Mouse (Mus musculus) c-Kit-negative CD71-positive TER-119-positive erythroid progenitor cells, embryonic 14.5 days (primary cell): ENCODE results near the gene Gm17387.

Source experiments
- DNase-seq: peaks from one replicate; pipeline ENCODE4 v3.0.0-alpha.2; 2013; ENCODE audit warnings: low read depth, low spot score

Gm17387 gene

GRCm38 (mm10) chr7:141047581-141048225 is 18.8 kb downstream of the Gm17387 start:
- DNase-seq, result no peak

GRCm38 (mm10) chr7:141048226-141049218 is 19.6 kb downstream of the Gm17387 start:
- peak; percentile 81 for DNase-seq

GRCm38 (mm10) chr7:141049326-141049725 is 20.4 kb downstream of the Gm17387 start:
- no peak for DNase-seq

DNA sequence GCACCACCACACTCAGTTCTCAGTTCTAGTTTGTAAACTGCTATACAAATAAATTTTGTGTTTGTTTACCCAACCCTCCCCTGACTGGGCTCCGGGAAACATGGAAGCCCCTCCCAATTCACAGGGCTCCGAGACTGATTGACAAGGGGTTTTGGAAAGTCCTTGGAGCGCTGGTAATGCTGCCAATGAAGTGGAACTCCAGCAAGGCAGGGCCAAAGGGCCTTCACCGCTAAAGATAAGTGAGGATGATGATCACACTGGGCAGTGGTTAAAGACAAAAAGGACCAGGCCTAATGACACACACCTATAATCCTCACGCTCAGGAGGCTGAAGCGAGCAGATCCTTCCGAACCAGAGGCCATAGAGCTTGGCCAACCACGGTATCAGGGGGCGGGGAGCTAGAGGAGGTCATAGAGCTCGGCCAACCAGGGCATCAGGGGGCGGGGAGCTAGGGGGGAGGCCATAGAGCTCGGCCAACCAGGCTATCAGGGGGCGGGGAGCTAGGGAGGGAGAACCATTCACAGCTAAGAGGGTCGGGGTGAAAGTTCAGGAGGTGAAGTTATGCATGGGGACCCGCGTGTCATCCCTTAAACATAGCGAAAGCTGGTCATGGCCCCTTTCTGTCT is 22.2 kb downstream of the Gm17387 start:
- DNase-seq, result no peak

- DNase-seq, result no peak
Measured at GRCm38 (mm10) chr7:141052016-141052415, 23.1 kb downstream of the Gm17387 start.

GRCm38 (mm10) chr7:141052421-141052820 is 23.5 kb downstream of the Gm17387 start:
- DNase-seq, result no peak

- DNase-seq, result no peak
Measured at GRCm38 (mm10) chr7:141055785-141056184, 26.9 kb downstream of the Gm17387 start.

GRCm38 (mm10) chr7:141056976-141057375 is 28.0 kb downstream of the Gm17387 start:
- no peak for DNase-seq

DNA sequence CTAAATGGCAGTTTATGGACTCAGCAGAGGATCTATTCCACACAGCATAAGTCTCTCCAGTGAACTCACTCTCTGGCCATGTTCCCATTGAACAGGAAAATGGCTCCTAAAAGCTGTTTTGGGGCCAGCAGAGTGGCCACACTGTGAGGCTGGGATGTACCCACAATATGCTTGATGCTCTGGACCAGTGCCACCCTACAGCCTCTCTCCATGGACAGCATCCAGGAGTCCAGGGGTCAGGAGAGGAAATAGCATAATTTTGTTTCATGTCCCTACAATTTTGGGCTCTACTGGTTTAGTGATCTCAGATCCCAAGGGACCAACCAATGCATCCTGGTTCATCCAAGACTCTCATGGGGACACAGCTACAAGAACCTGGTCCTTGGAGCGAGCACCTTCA is 28.6 kb downstream of the Gm17387 start:
- DNase-seq, result no peak

GRCm38 (mm10) chr7:141058601-141059341 is 29.8 kb downstream of the Gm17387 start:
- DNase-seq, result no peak

DNA sequence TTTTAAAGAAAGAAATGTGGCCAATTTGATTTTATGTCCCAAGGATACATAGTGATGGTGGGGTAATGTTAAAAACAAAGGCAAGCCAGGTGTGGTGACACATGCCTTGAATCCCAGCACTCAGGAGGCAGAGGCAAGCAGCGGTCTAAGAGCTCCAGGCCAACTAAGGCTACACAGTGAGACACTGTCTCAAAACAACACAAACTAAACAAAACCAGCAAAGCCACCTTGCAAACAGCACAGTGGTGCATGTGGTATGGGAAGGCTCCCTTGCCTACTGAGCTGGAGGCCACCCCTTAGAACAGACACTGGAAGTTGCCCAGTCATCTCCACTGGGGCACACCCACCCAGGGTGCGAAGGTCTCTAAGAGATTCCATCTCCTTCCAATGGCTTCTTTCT is 31.0 kb downstream of the Gm17387 start:
- no peak for DNase-seq

DNA sequence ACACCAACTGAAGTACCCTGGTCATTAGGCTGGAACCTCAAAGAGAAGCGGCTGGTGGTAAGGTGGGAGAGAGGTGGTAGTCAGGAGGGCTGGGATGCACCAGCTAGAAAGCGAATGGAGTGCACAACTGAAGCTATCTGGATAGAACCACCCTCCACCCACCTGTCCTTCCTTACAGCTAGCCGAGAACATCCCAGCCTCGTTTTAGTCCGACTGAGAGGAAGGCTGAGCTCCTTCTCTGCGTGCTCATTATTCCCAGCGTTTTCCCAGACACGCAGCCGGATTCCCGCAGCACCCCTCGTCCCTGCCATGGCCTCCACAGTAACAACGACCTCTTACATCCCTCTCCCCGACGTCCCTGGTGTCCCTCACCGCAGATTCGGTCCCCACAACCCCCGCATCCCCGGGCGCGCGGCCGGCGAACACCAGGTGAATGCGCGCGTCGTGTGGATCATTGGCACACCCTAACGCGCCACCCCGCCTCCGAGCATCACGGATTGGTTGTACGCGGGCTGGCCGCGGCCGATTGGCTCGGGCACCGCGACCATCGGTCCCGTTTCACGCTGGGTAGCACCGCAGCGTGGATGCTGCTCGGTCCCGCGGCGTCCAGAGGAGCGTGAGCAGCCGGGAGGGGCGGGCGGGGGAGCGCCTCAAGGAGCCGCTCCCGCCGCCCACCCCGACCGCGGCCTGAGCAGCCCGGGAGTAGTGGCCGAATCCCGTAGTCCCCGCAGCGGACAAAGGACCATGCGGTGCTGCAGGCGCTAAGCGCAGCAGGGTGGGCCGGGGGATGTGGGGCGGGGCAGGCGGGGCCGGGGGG is 31.7 kb downstream of the Gm17387 start, which contains the start of gene B4galnt4:
Gene B4galnt4, plus strand, starts transcription at position 679 of the 817 bp plus-strand sequence.
- DNase-seq, result no peak

- no peak for DNase-seq
Measured at GRCm38 (mm10) chr7:141061269-141061692, 32.4 kb downstream of the Gm17387 start.

DNA sequence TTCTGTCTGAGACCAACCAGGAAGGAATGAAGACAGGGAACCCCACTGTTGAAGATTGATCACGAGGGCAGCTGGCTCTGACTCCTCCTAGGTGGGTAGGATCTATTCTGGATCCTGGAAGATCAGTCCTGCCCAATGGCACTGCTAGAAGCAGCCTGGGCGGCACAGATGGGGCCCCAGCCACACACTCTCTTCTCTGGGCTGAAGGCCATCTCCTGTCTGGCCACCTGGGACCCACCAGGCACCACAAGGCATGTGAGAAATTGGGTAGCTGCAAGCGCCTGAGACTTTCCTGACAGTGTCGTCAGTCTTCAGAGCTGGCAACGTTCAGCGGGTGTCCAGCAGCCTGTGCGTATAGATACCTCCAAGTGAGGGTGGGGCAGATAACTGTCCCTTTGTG is 33.6 kb downstream of the Gm17387 start:
- DNase-seq, result no peak

GRCm38 (mm10) chr7:141063353-141063752 is 34.4 kb downstream of the Gm17387 start:
- DNase-seq, result no peak

GRCm38 (mm10) chr7:141064175-141064574 is 35.2 kb downstream of the Gm17387 start:
- DNase-seq, result no peak

DNA sequence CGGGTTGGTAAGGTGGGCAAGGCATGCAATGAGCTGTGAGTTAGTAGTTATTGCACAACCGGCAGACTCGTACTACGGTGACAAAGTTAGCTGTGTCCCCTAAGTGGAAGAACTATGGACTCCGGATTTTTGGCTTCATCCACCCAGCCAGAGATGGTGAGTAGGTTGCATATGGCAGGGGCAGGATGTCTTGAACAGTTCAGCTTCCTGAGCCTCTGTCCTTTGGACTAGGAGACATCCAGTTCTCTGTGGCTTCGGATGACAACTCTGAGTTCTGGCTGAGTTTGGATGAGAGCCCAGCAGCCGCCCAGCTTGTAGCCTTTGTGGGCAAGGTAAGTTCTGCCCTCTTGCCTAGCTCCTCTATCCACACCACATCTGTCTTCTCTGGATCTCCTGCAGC is 35.6 kb downstream of the Gm17387 start:
- no peak for DNase-seq

GRCm38 (mm10) chr7:141068351-141068750 is 39.4 kb downstream of the Gm17387 start:
- no peak for DNase-seq

- no peak for DNase-seq
Measured at GRCm38 (mm10) chr7:141070058-141070862, 41.3 kb downstream of the Gm17387 start.
